Mouse (Mus musculus) stomach, postnatal 0 days (tissue): Measurements from ENCODE around the gene Rptor.

Source experiments
- CTCF ChIP-seq: IDR thresholded peaks from 2 replicates; pipeline ENCODE4 v1.5.1; 2016; ENCODE audit warnings: antibody characterized with exemption, low read depth, mild to moderate bottlenecking, moderate library complexity
- EP300 ChIP-seq: optimal IDR thresholded peaks from 2 replicates; pipeline ENCODE3; 2016; ENCODE audit warnings: antibody characterized with exemption

DNA sequence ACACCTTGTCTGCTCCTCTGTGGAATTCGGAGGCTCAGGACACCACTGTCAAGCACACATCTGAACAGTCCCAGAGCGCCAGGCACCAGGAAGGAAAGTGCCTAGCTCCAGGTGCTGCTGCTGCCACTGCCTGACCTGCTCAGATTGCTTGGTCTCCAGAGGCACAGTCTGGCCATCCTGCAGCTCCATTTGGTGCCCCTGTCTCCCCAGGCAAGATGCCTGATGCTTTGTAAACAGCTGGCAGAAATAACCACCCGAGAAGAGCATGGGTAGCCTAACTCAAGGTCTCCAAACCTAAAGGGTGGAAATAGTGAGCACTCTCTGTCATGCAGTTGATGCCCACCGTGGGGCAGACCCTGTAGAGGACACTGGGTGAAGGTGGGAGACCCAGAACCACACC, 311.7 kb downstream of the Rptor start:
- no peak for TF ChIP-seq CTCF
- no peak for TF ChIP-seq EP300
